Comparison of ENCODE assay signal across 8 mouse cellular contexts in the genomic region with DNA sequence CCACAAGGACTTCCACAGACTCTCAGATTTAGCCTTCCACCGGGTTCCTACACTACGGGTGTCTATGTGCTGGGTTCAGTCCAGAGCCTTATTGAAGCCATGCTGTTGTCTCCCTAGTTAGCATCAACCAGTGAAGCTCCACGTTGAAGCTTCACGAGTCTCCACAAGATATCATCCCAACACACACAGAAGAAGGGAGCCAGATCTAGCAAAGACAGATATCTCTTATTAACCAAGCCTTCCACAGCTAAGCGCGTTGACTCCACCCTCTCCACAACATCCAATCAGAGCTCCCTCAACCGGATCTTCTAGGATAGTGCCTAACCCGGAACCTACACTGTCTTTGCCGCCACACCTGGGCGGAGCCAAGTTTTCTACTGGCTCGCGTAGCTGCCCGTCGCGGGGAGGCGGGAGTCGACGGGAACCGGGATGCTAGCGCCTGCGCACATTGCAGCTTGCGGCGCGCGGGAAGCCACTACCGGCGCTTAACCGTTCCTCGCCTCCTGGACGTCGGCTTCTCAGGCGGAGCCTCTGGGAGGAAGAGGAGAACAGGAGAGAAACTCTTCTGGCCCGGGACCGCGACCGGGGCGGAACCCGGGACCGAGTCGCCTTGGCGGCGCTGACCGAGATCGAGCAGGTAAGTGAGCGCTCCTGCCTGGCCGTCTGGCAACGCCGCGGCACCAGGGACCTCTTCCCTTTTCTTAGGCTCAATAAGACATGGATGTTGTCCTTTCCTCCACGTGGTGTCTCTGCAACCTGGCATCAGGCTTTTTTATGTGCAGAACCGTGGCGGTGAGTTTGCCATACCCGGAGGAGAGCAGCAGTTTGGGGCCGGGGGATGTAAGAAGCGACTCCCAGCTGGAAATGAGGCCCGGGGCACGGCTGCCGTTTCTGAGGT. TPM values are rescaled to one million over a fixed set of nuclear protein-coding genes. Genes with fewer than 3 reads are reported as not detected.
DNase-seq lines count a peak whose midpoint lies in the region; ATAC-seq lines count a peak whose summit lies in the region.

A gene (plus strand): TSS at position 403 of the 898 bp plus-strand sequence.

- WGBS in heart, embryonic 10.5 days, result 1% methylated on average over 58 of the region's 58 CpGs
- under 1% methylated on average over 58 of the region's 58 CpGs for WGBS in kidney, embryonic 15.5 days

- peak within 1 kb of the TSS; percentile 89 for H3K27ac ChIP-seq in heart, embryonic 10.5 days
- peak within 1 kb of the TSS; percentile 72 for H3K27ac ChIP-seq in kidney, embryonic 15.5 days

- H3K27me3 ChIP-seq in heart, embryonic 10.5 days (ENCODE audit: insufficient read depth, poor library complexity, severe bottlenecking), result no peaks in the 10 kb centered on the region
- no peaks in the 10 kb centered on the region for H3K27me3 ChIP-seq in kidney, embryonic 15.5 days

- H3K4me1 ChIP-seq in heart, embryonic 10.5 days, result peaks cover 23% of the 10 kb centered on the region; the same call in 1 of the 2 replicates
- peaks cover 28% of the 10 kb centered on the region for H3K4me1 ChIP-seq in kidney, embryonic 15.5 days

- H3K9ac ChIP-seq in kidney, embryonic 15.5 days, result peak within 1 kb of the TSS; percentile 78

- no peaks in the 10 kb centered on the region for H3K9me3 ChIP-seq in heart, embryonic 10.5 days
- no peaks in the 10 kb centered on the region for H3K9me3 ChIP-seq in kidney, embryonic 15.5 days (replicated peaks)

- H3K36me3 ChIP-seq in heart, embryonic 10.5 days, result peaks cover 26% of the 10 kb centered on the region
- H3K36me3 ChIP-seq in kidney, embryonic 15.5 days, result peaks cover 22% of the 10 kb centered on the region

- peak; percentile 99 for DNase-seq in B cell, adult 2 months
- DNase-seq in brain, adult 2 months (ENCODE audit: low read depth, low spot score), result peak; percentile 99
- peak; percentile 99 for DNase-seq in heart, embryonic 10.5 days (ENCODE audit: low spot score)
- peak; percentile 98 for DNase-seq in liver
- peak; percentile 99 for DNase-seq in spleen, postnatal 4 days (ENCODE audit: low spot score in 2 of 2)

- H3K4me2 ChIP-seq in kidney, embryonic 15.5 days, result peak within 1 kb of the TSS; percentile 79

- peak; percentile 95 for ATAC-seq in erythroblast, adult 5-6 weeks (replicated peaks; ENCODE audit: low FRiP score, poor library complexity, severe bottlenecking)
- peak; percentile 100 for ATAC-seq in kidney, embryonic 15.5 days (replicated peaks; ENCODE audit: low FRiP score)
- peak; percentile 97 for ATAC-seq in monocyte, adult 5-6 weeks (replicated peaks; ENCODE audit: insufficient number of reproducible peaks, low FRiP score, low TSS enrichment, poor library complexity, severe bottlenecking)

- H3K4me3 ChIP-seq in heart, embryonic 10.5 days, result peak within 1 kb of the TSS; percentile 83
- H3K4me3 ChIP-seq in kidney, embryonic 15.5 days (replicated peaks), result peak within 1 kb of the TSS; percentile 63

RNA-seq across cellular contexts. Expression of the gene that starts here (rescaled TPM):
- 10.7 and 19.6 TPM in 2 replicates for total RNA-seq in erythroblast, adult 5-6 weeks (2015; ENCODE audit: low replicate concordance)
- total RNA-seq in erythroblast, adult 5-6 weeks (2017; ENCODE audit: low replicate concordance), result 9.6 and 23.8 TPM in 2 replicates
- polyA plus RNA-seq in heart, embryonic 10.5 days (2016; fragmentation: Nextera tagmentation; extraction: Ambion mirVana), result 75.2 and 102 TPM in 2 replicates
- polyA plus RNA-seq in kidney, embryonic 15.5 days (2015; fragmentation: Nextera tagmentation; extraction: Ambion mirVana), result 97.0 and 106 TPM in 2 replicates
- 17.6 to 24.0 TPM (median 23.1 TPM) in 3 replicates for total RNA-seq in monocyte, adult 5-6 weeks (2017)

Comparison
In these comparisons a context has a peak if more than half of its experiments do, and no peak if none do; other contexts are left out.
1. Peak in every context shown above with its lines: DNase-seq, ATAC-seq, H3K4me3 ChIP-seq and H3K27ac ChIP-seq.